Mouse (Mus musculus): ENCODE data around the gene Zbtb34. TPM values are rescaled to one million over a fixed set of nuclear protein-coding genes. Genes with fewer than 3 reads are reported as not detected.

Gene Zbtb34
- polyA plus RNA-seq, 1 experiment from 2014 or later = 7.7 TPM

DNA sequence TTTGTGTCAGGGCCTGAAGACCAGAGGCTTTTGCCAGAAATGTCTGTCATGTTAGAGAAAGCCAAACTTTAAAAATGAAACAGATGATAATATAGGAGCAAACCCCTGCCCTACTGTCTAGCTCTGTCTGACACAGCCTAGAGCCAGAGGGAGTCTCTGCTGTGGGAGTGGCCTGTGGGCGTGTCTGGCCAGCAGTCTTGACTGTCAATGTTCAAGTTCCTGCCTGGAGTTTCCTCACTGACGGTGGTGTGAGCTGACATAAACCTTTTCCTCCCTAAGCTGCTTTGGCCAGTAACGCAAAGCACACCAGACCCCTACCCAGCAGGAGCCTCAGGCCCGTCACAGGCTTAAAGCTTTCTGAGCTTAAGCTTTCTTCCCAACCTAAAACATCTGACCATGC is 21.0 kb upstream of the Zbtb34 start:
- Histone ChIP-seq H3K4me2 (ENCODE audit: low read depth, severe bottlenecking) (no peak overlapping the region), H3K27me3 (ENCODE audit: control insufficient read depth, insufficient read depth, low read length) (no peaks in the 10 kb centered on the region), H3K36me3 (ENCODE audit: control insufficient read depth, insufficient read depth, low read length) (peaks cover 15% of the 10 kb centered on the region), H3K27ac (replicated peaks; ENCODE audit: low read depth, low read length) (no peak overlapping the region), H3K4me1 (ENCODE audit: control insufficient read depth, insufficient read depth, low read length) (no peaks in the 10 kb centered on the region), H3K9me3 (ENCODE audit: control insufficient read depth, low read length) (no peaks in the 10 kb centered on the region), H3K4me3 (ENCODE audit: low read depth, low read length) (no peak overlapping the region), H3K9ac (ENCODE audit: low read length) (no peak overlapping the region)
- DNase-seq (ENCODE audit: low spot score) = no peak
- ATAC-seq (ENCODE audit: insufficient number of reproducible peaks, low FRiP score, low TSS enrichment, low read depth) = no peak
- WGBS = 42% methylated on average over 4 of the region's 4 CpGs

DNA sequence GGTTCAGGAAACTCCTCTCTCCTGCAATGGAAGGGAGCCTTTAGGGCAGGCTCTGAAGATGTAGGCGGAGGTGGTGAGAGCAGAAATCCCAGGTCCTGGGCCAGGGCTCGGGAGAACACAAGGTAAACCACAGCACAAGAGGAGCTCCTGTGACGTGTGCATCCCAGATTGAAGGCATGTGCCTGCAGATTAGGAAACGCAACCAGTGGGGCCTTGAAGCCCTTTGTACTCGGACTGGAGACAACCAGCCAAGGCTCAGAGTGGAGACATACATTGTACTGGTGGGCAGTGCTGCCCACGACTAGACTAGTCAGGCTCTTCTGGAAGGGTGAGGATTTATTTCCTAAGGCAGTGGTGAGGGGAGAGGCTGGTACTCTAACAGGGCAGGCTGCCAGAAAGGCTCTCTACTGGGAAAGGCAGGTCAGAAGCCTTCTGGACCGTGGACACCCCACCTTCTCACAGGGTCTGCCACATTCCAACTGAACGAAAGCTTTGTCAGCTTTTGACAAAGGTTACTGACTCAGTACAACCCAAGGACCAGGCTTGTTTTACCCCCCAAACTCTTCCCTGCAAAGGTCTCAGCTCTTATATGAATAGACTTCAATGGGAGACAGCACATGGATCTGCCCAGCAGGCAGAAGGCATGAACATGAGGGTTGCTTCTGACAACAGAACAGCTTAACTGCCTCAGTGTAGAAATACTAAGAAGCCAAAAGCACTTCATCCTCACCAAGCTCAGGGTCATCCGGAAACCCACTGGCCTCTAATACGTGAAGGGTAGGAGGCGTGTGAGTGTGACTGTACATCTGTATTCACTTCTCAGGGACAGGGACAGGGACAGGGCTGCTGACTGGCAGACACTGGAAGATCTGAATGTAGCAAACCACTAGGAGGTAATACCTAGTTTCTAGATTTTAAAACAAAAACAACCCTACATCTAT is 20.2 kb upstream of the Zbtb34 start:
- Histone ChIP-seq H3K9ac (ENCODE audit: low read length) (no peak overlapping the region), H3K27ac (replicated peaks; ENCODE audit: low read depth, low read length) (no peak overlapping the region), H3K4me2 (ENCODE audit: low read depth, severe bottlenecking) (no peak overlapping the region), H3K4me1 (ENCODE audit: control insufficient read depth, insufficient read depth, low read length) (no peaks in the 10 kb centered on the region), H3K9me3 (ENCODE audit: control insufficient read depth, low read length) (no peaks in the 10 kb centered on the region), H3K4me3 (ENCODE audit: low read depth, low read length) (no peak overlapping the region), H3K36me3 (ENCODE audit: control insufficient read depth, insufficient read depth, low read length) (peaks cover 15% of the 10 kb centered on the region), H3K27me3 (ENCODE audit: control insufficient read depth, insufficient read depth, low read length) (no peaks in the 10 kb centered on the region)
- DNase-seq (ENCODE audit: low spot score) (no peak), ATAC-seq (ENCODE audit: insufficient number of reproducible peaks, low FRiP score, low TSS enrichment, low read depth) (no peak)
- 86% methylated on average over 11 of the region's 11 CpGs for WGBS

DNA sequence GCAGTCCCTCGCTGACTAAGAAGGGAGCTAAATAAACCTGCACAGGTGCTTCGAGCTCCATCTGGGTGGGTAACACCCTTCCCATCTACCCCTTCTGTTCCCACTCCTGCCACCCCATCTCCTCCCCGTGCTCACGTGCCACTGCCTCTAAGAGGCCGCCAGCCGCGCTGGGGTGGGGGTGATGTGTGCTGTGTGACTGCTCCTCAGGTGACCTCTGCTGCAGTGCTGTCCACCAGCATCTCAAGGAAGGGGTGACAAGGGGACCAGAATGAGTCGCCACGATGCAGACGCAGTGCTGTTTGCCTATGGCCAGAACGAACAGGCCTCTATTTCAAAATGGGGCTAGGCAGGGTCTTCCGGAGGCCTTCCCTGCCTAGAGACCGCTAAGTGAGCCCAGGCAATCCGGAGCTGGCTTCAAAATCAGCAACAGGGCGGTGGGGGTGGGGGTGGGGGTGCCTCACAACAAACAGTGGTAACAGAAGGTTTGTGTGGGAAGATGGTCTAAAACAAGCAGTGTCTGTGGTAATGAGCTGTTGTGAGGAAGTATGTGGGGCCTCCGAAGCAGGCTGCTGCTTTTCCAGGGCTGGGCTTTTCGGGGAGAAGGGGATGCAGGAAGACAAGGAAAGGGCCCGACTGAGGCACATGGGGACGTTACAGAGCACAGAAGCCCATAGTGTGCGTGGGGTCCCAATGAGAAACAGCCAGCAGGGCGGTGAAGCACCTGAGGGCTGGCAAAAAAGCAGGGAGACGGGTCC is 18.2 kb upstream of the Zbtb34 start:
- no peaks in the 10 kb centered on the region for H3K4me1 ChIP-seq (ENCODE audit: control insufficient read depth, insufficient read depth, low read length)
- peaks cover 14% of the 10 kb centered on the region for H3K36me3 ChIP-seq (ENCODE audit: control insufficient read depth, insufficient read depth, low read length)
- H3K4me3 ChIP-seq (ENCODE audit: low read depth, low read length) = no peak overlapping the region
- H3K9ac ChIP-seq (ENCODE audit: low read length) = no peak overlapping the region
- H3K4me2 ChIP-seq (ENCODE audit: low read depth, severe bottlenecking) = no peak overlapping the region
- no peak overlapping the region for H3K27ac ChIP-seq (replicated peaks; ENCODE audit: low read depth, low read length)
- no peaks in the 10 kb centered on the region for H3K9me3 ChIP-seq (ENCODE audit: control insufficient read depth, low read length)
- no peak for DNase-seq (ENCODE audit: low spot score)
- WGBS = 90% methylated on average over 22 of the region's 22 CpGs
- no peaks in the 10 kb centered on the region for H3K27me3 ChIP-seq (ENCODE audit: control insufficient read depth, insufficient read depth, low read length)
- no peak for ATAC-seq (ENCODE audit: insufficient number of reproducible peaks, low FRiP score, low TSS enrichment, low read depth)

DNA sequence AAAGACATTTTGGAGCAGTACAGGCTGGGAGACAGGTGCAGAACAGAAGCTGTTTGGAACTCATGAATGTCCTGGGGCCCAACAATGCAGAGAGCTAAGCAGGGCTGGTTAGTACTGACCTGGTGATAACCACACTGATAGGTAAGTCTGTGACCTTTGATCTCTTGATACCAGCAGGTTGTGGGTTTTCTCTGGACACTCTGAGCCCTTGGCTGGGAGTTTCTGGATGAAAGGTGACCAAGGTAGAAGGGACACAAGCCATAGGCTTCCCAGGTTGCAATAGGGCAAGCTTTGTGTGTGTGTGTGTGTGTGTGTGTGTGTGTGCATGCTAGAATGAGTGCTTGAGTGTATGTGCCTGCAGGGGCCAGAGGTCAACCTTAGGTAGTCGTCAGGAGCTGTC is 15.7 kb upstream of the Zbtb34 start:
- no peaks in the 10 kb centered on the region for H3K4me1 ChIP-seq (ENCODE audit: control insufficient read depth, insufficient read depth, low read length)
- WGBS = 72% methylated on average over 1 of the region's 1 CpGs
- peaks cover 4% of the 10 kb centered on the region; the same call in 1 of the 2 replicates for H3K36me3 ChIP-seq (ENCODE audit: control insufficient read depth, insufficient read depth, low read length)
- H3K4me3 ChIP-seq (ENCODE audit: low read depth, low read length) = no peak overlapping the region
- ATAC-seq (ENCODE audit: insufficient number of reproducible peaks, low FRiP score, low TSS enrichment, low read depth) (no peak), DNase-seq (ENCODE audit: low spot score) (no peak)
- H3K27ac ChIP-seq (replicated peaks; ENCODE audit: low read depth, low read length) = no peak overlapping the region
- H3K9ac ChIP-seq (ENCODE audit: low read length) = no peak overlapping the region
- H3K27me3 ChIP-seq (ENCODE audit: control insufficient read depth, insufficient read depth, low read length) = no peaks in the 10 kb centered on the region
- H3K4me2 ChIP-seq (ENCODE audit: low read depth, severe bottlenecking) = no peak overlapping the region
- no peaks in the 10 kb centered on the region for H3K9me3 ChIP-seq (ENCODE audit: control insufficient read depth, low read length)

DNA sequence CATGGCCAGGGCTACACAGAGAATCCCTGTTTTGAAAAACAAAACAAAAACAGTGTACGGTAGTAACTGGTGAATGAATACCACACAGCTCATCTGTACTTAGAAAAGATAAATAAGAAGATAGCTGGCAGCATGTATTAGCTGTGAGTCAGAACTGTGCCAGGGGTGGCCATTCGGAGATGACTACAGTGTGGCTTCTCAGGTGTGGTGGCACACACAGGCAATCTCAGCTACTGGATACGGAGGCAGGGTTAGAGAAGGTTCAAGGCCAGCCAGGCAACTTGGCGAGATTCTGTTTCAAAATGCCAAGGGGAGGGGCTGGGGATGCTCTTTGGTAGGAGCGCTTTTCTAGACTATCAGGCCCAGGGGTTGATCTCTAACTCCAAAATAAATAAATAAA is 14.6 kb upstream of the Zbtb34 start:
- Histone ChIP-seq H3K27ac (replicated peaks; ENCODE audit: low read depth, low read length) (no peak overlapping the region), H3K4me2 (ENCODE audit: low read depth, severe bottlenecking) (no peak overlapping the region), H3K9ac (ENCODE audit: low read length) (no peak overlapping the region), H3K36me3 (ENCODE audit: control insufficient read depth, insufficient read depth, low read length) (peaks cover 4% of the 10 kb centered on the region; the same call in 1 of the 2 replicates), H3K4me1 (ENCODE audit: control insufficient read depth, insufficient read depth, low read length) (no peaks in the 10 kb centered on the region), H3K4me3 (ENCODE audit: low read depth, low read length) (no peak overlapping the region), H3K27me3 (ENCODE audit: control insufficient read depth, insufficient read depth, low read length) (no peaks in the 10 kb centered on the region), H3K9me3 (ENCODE audit: control insufficient read depth, low read length) (no peaks in the 10 kb centered on the region)
- WGBS = 93% methylated on average over 5 of the region's 5 CpGs
- ATAC-seq (ENCODE audit: insufficient number of reproducible peaks, low FRiP score, low TSS enrichment, low read depth) (no peak), DNase-seq (ENCODE audit: low spot score) (no peak)

DNA sequence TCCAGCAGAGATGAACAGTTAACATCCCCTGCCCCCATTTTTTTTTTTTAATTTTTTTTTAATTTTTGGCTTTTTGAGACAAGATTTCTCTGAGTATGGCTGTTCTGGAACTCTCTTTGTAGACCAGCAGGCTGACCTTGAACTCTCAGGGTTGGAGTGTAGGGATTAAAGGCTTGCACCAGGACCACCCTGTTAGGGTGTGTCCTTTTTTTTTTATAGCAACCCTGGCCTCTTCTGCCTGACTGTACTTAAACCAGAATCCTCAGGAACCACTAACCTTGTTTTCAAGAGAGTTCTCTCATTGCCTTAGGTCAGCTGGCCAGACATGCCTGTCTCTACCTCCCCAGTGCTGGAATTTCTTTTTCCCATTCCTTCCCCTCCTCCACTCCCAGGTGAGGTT is 13.7 kb upstream of the Zbtb34 start:
- Histone ChIP-seq H3K4me2 (ENCODE audit: low read depth, severe bottlenecking) (no peak overlapping the region), H3K36me3 (ENCODE audit: control insufficient read depth, insufficient read depth, low read length) (peaks cover 4% of the 10 kb centered on the region; the same call in 1 of the 2 replicates), H3K27me3 (ENCODE audit: control insufficient read depth, insufficient read depth, low read length) (no peaks in the 10 kb centered on the region), H3K4me1 (ENCODE audit: control insufficient read depth, insufficient read depth, low read length) (peaks cover 2% of the 10 kb centered on the region; the same call in 1 of the 2 replicates), H3K9me3 (ENCODE audit: control insufficient read depth, low read length) (no peaks in the 10 kb centered on the region), H3K9ac (ENCODE audit: low read length) (no peak overlapping the region), H3K4me3 (ENCODE audit: low read depth, low read length) (no peak overlapping the region), H3K27ac (replicated peaks; ENCODE audit: low read depth, low read length) (no peak overlapping the region)
- ATAC-seq (ENCODE audit: insufficient number of reproducible peaks, low FRiP score, low TSS enrichment, low read depth) = no peak
- DNase-seq (ENCODE audit: low spot score) = no peak

DNA sequence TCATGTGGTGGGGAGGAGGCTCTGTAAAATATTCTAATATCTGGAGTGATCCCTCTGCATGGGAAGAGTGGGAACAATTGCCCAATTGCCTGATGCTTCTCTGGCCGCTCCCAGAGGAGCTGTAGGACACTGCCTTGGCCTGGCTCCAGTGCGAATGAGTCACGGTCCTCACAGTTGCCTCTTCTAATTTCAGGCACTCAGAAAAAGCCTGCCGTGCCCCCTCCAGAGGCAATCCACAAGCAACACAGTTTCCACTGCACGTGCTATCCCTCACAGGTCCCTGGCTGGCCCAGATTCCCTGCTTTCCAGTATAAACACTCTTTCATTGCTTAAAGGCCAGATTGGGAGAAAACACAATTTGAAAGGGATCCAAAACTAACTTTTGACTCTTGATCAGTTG is 13.2 kb upstream of the Zbtb34 start:
- no peaks in the 10 kb centered on the region for H3K27me3 ChIP-seq (ENCODE audit: control insufficient read depth, insufficient read depth, low read length)
- 49% methylated on average over 5 of the region's 5 CpGs for WGBS
- H3K9ac ChIP-seq (ENCODE audit: low read length) = no peak overlapping the region
- H3K4me3 ChIP-seq (ENCODE audit: low read depth, low read length) = no peak overlapping the region
- no peaks in the 10 kb centered on the region for H3K36me3 ChIP-seq (ENCODE audit: control insufficient read depth, insufficient read depth, low read length)
- peaks cover 2% of the 10 kb centered on the region; the same call in 1 of the 2 replicates for H3K4me1 ChIP-seq (ENCODE audit: control insufficient read depth, insufficient read depth, low read length)
- ATAC-seq (ENCODE audit: insufficient number of reproducible peaks, low FRiP score, low TSS enrichment, low read depth) (no peak), DNase-seq (ENCODE audit: low spot score) (no peak)
- no peak overlapping the region for H3K27ac ChIP-seq (replicated peaks; ENCODE audit: low read depth, low read length)
- no peaks in the 10 kb centered on the region for H3K9me3 ChIP-seq (ENCODE audit: control insufficient read depth, low read length)
- H3K4me2 ChIP-seq (ENCODE audit: low read depth, severe bottlenecking) = no peak overlapping the region

DNA sequence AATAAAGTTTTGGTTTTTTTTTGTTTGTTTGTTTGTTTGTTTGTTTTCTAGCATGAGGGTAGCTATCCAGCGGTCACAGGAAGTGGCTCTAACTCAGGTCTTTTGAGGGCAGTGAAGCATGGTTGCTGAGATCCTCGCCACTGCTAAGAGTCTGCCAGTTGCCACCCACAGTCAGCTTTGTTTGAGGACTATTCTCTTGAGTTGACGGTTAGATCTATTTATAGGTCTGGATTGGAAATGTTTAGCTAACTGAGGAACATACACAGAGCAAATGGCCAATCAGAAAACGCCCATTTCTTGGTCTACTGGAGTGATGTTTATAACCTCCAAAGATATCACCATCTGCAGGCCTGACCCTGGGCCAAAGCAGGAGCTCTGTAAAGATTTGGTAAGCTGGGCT is 11.6 kb upstream of the Zbtb34 start:
- no peak for ATAC-seq (ENCODE audit: insufficient number of reproducible peaks, low FRiP score, low TSS enrichment, low read depth)

More for the DNA sequence above, 11.6 kb upstream of the Zbtb34 start:
- H3K36me3 ChIP-seq (ENCODE audit: control insufficient read depth, insufficient read depth, low read length) = no peaks in the 10 kb centered on the region
- no peaks in the 10 kb centered on the region for H3K9me3 ChIP-seq (ENCODE audit: control insufficient read depth, low read length)
- WGBS = 86% methylated on average over 4 of the region's 4 CpGs
- H3K9ac ChIP-seq (ENCODE audit: low read length) = no peak overlapping the region
- H3K4me1 ChIP-seq (ENCODE audit: control insufficient read depth, insufficient read depth, low read length) = peaks cover 2% of the 10 kb centered on the region; the same call in 1 of the 2 replicates
- H3K27ac ChIP-seq (replicated peaks; ENCODE audit: low read depth, low read length) = no peak overlapping the region
- H3K4me2 ChIP-seq (ENCODE audit: low read depth, severe bottlenecking) = no peak overlapping the region
- H3K4me3 ChIP-seq (ENCODE audit: low read depth, low read length) = no peak overlapping the region
- DNase-seq (ENCODE audit: low spot score) = no peak
- H3K27me3 ChIP-seq (ENCODE audit: control insufficient read depth, insufficient read depth, low read length) = no peaks in the 10 kb centered on the region
